Mouse (Mus musculus) adrenal gland, adult 8-10 months (tissue): ENCODE results near the gene Svs1. TPM values are rescaled to one million over a fixed set of nuclear protein-coding genes. Genes with fewer than 3 reads are reported as not detected.

ENCODE experiments used
- DNase-seq: peaks from one replicate; pipeline ENCODE4 v3.0.0; 2022
- total RNA-seq, 4 experiments: library from RNA; stranded (reverse); gene quantifications; 2 replicates each; pipeline ENCODE4 v1.2.4; 2022

Gene Svs1
- total RNA-seq, 4 experiments from 2014 or later = 0.14 to 0.32 TPM; not detected in 2

- no peak for DNase-seq
Observed at GRCm38 (mm10) chr6:49011191-49011590, 24.5 kb downstream of the Svs1 start.

- no peak for DNase-seq
Observed at GRCm38 (mm10) chr6:49013023-49013422, 26.4 kb downstream of the Svs1 start.

GRCm38 (mm10) chr6:49013458-49013857 is 26.8 kb downstream of the Svs1 start:
- DNase-seq = no peak

GRCm38 (mm10) chr6:49017150-49017549 is 30.5 kb downstream of the Svs1 start:
- DNase-seq = no peak

- DNase-seq = no peak
Observed at GRCm38 (mm10) chr6:49019341-49019740, 32.7 kb downstream of the Svs1 start.

- no peak for DNase-seq
Observed at GRCm38 (mm10) chr6:49021141-49022012, 34.7 kb downstream of the Svs1 start.

GRCm38 (mm10) chr6:49022384-49022783 is 35.7 kb downstream of the Svs1 start:
- DNase-seq = no peak

- DNase-seq = no peak
Observed at GRCm38 (mm10) chr6:49023315-49023714, 36.7 kb downstream of the Svs1 start.

- DNase-seq = no peak
Observed at GRCm38 (mm10) chr6:49025290-49025689, 38.6 kb downstream of the Svs1 start.

GRCm38 (mm10) chr6:49026496-49026895 is 39.8 kb downstream of the Svs1 start:
- no peak for DNase-seq

GRCm38 (mm10) chr6:49028019-49028418 is 41.4 kb downstream of the Svs1 start:
- no peak for DNase-seq

- DNase-seq = no peak
Observed at GRCm38 (mm10) chr6:49028708-49029107, 42.0 kb downstream of the Svs1 start.

GRCm38 (mm10) chr6:49031230-49031629 is 44.6 kb downstream of the Svs1 start:
- no peak for DNase-seq

- no peak for DNase-seq
Observed at GRCm38 (mm10) chr6:49032783-49033182, 46.1 kb downstream of the Svs1 start.

- DNase-seq = no peak
Observed at GRCm38 (mm10) chr6:49036275-49037267, 49.9 kb downstream of the Svs1 start, which contains the start of gene Gpnmb. Gene Gpnmb, plus strand, starts transcription at chr6:49036546.

GRCm38 (mm10) chr6:49037268-49037662 is 50.6 kb downstream of the Svs1 start:
- no peak for DNase-seq

- DNase-seq = peak; percentile 23
Observed at GRCm38 (mm10) chr6:49039470-49040180, 53.0 kb downstream of the Svs1 start.

Other genes starting within 250 kb of the Svs1 start
- gene Gimap1, start 247.8 kb upstream of the Svs1 start, total RNA-seq = 10 to 100 TPM in 3 of 4 experiments, 1 to 10 TPM in 1; 7.4 to 18.7 (median 11.0) TPM
- 10 to 100 TPM; 13.9 to 22.5 (median 16.9) TPM for gene Gimap5, start 240.7 kb upstream of the Svs1 start, total RNA-seq
- gene Gimap3, start 216.0 kb upstream of the Svs1 start, total RNA-seq = 10 to 100 TPM in 3 of 4 experiments, 1 to 10 TPM in 1; 9.6 to 18.3 (median 13.7) TPM
- 100 to 1,000 TPM; 404 to 478 (median 432) TPM for gene Tmem176a, start 145.9 kb upstream of the Svs1 start, total RNA-seq
- 100 to 1,000 TPM; 722 to 872 (median 775) TPM for gene Tmem176b, start 145.4 kb upstream of the Svs1 start, total RNA-seq
- gene Aoc1, start 114.0 kb upstream of the Svs1 start, total RNA-seq = not detected
- not detected for gene 1600015I10Rik, start 57.0 kb upstream of the Svs1 start, total RNA-seq
- gene Doxl2, start 11.9 kb upstream of the Svs1 start, total RNA-seq = under 1 TPM in 1 of 4 experiments, not detected in 3; 0.24 TPM
- gene Gpnmb, start 49.7 kb downstream of the Svs1 start, total RNA-seq = 10 to 100 TPM in 2 of 4 experiments, 1 to 10 TPM in 2; 2.0 to 60.7 (median 23.2) TPM
- gene Malsu1, start 86.9 kb downstream of the Svs1 start, total RNA-seq = 10 to 100 TPM; 34.6 to 53.2 (median 41.2) TPM
- gene Igf2bp3, start 228.1 kb downstream of the Svs1 start, total RNA-seq = under 1 TPM in 2 of 4 experiments, not detected in 2; 0.05 to 0.12 TPM